Mouse (Mus musculus) stomach, postnatal 0 days (tissue): ENCODE measurements around the gene Dscam.

Experiments used
- CTCF ChIP-seq: IDR thresholded peaks from 2 replicates; pipeline ENCODE4 v1.5.1; 2016; ENCODE audit warnings: antibody characterized with exemption, low read depth, mild to moderate bottlenecking, moderate library complexity
- EP300 ChIP-seq: optimal IDR thresholded peaks from 2 replicates; pipeline ENCODE3; 2016; ENCODE audit warnings: antibody characterized with exemption

DNA sequence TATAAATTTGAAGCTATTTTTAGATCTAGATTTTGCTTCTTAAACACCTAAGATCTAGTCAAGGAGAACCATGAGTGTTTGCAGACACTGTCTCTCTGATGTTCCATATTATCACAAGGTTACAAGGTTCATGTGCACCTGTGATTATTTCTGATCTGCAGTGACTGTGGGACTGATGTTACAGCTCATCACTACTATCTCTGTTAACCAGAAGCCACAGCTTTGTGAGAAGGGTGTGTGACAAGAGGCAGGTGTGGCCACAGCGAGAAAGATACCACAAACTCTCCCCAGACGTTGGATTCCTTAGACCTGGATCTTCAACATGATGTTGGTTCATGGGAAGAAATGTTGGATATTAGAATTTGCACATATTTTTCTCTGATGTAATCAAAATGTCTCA is 263.9 kb downstream of the Dscam start:
- no peak for TF ChIP-seq CTCF
- no peak for TF ChIP-seq EP300
